Mouse (Mus musculus) stomach, embryonic 14.5 days (tissue): ENCODE measurements around the gene Tlr3. TPM values are rescaled to one million over a fixed set of nuclear protein-coding genes. Genes with fewer than 3 reads are reported as not detected.

ENCODE experiments used
- ATAC-seq: fragments of 200-750 bp; cut with Nextera tagmentation; 2 replicates; pipeline ENCODE4 v1.8.0; 2017; ENCODE audit warnings: low read depth, moderate TSS enrichment; ENCODE audit not compliant: insufficient number of reproducible peaks, insufficient read depth, low FRiP score
- H3K27ac ChIP-seq: fragments of 300-500 bp; sonication (generic); 2 replicates; pipeline ENCODE4 v1.5.1; 2014; ENCODE audit warnings: mild to moderate bottlenecking, low read length, moderate library complexity, mixed read lengths
- H3K27me3 ChIP-seq: fragments of 300-500 bp; sonication (generic); 2 replicates; pipeline ENCODE4 v1.6.1; 2014; ENCODE audit warnings: low read length, control low read depth, mixed read lengths; ENCODE audit not compliant: control insufficient read depth, insufficient read depth
- H3K36me3 ChIP-seq: fragments of 300-500 bp; sonication (generic); 2 replicates; pipeline ENCODE4 v1.6.1; 2014; ENCODE audit warnings: mild to moderate bottlenecking, control low read depth, low read length, moderate library complexity, mixed read lengths; ENCODE audit not compliant: control insufficient read depth, insufficient read depth
- H3K4me1 ChIP-seq: fragments of 300-500 bp; sonication (generic); 2 replicates; pipeline ENCODE4 v1.6.1; 2014; ENCODE audit warnings: low read length, control low read depth, mixed read lengths; ENCODE audit not compliant: control insufficient read depth, insufficient read depth
- H3K4me2 ChIP-seq: fragments of 300-500 bp; sonication (generic); replicated peaks from 2 replicates; pipeline ENCODE4 v1.6.1; 2014; ENCODE audit warnings: low read depth, low read length, control low read depth
- H3K4me3 ChIP-seq: fragments of 300-500 bp; sonication (generic); 2 replicates; pipeline ENCODE4 v1.5.1; 2014; ENCODE audit warnings: low read depth, low read length, control low read depth
- H3K9ac ChIP-seq: fragments of 300-500 bp; sonication (generic); replicated peaks from 2 replicates; pipeline ENCODE4 v1.6.1; 2014; ENCODE audit warnings: low read depth, mild to moderate bottlenecking, control low read depth, low read length, moderate library complexity, mixed read lengths
- H3K9me3 ChIP-seq: fragments of 300-500 bp; sonication (generic); 2 replicates; pipeline ENCODE4 v1.6.1; 2016; ENCODE audit warnings: low read depth, low read length, control low read depth; ENCODE audit not compliant: control insufficient read depth
- WGBS: fragments of 180-500 bp; shearing (Covaris S2); extraction: QIAGEN DNeasy Blood & Tissue Kit; methylation state at CpG from one replicate; pipeline ENCODE4 v1.1.7; 2014; 5-methylcytosine and 5-hydroxymethylcytosine counted together
- polyA plus RNA-seq: library from polyadenylated mRNA; unstranded; fragments of >200 nt; fragmentation: Nextera tagmentation; extraction: Ambion mirVana; gene quantifications from 2 replicates; pipeline ENCODE4 v1.2.1, GENCODE M21; 2014

Tlr3 gene
- polyA plus RNA-seq, 1 experiment from 2014 or later = 3.6 TPM

DNA sequence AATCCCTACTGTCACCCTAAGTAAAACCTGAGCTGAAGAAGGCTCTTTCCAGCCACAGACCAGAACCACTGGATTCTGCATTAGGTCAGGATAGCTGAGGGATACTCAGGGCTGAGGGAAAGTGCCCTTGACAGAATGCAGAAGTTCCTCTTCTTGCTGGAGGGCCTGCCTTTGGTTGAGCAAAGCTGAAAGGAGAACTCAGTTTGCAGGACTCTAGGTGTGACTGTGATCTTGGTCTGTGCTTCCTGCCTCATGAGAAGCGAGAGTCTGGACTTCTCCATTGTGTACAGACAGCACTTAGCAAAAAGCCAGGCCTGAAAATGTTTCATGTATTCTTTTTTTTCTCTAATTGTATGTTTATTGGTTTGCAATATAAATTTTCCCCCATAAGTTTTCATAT, 43.7 kb downstream of the Tlr3 start:
- WGBS = 93% methylated on average over 1 of the region's 1 CpGs
- H3K27ac ChIP-seq = no peak overlapping the region
- no peak overlapping the region for H3K4me3 ChIP-seq
- H3K9ac ChIP-seq = no peak overlapping the region
- no peaks in the 10 kb centered on the region for H3K27me3 ChIP-seq
- no peaks in the 10 kb centered on the region for H3K36me3 ChIP-seq
- no peaks in the 10 kb centered on the region for H3K4me1 ChIP-seq
- ATAC-seq = no peak
- H3K4me2 ChIP-seq = no peak overlapping the region
- H3K9me3 ChIP-seq = no peaks in the 10 kb centered on the region

- ATAC-seq = no peak
- Histone ChIP-seq H3K27me3 (no peaks in the 10 kb centered on the region), H3K9me3 (no peaks in the 10 kb centered on the region), H3K27ac (no peak overlapping the region), H3K4me3 (no peak overlapping the region), H3K36me3 (no peaks in the 10 kb centered on the region), H3K9ac (no peak overlapping the region), H3K4me1 (no peaks in the 10 kb centered on the region), H3K4me2 (no peak overlapping the region)
- 49% methylated on average over 1 of the region's 1 CpGs for WGBS
Measured at GRCm38 (mm10) chr8:45363220-45363619, 47.7 kb downstream of the Tlr3 start.

- Histone ChIP-seq H3K27ac (no peak overlapping the region), H3K4me3 (no peak overlapping the region), H3K4me1 (0 out of 2 replicates have a peak, but pooled peaks cover 2% of the 10 kb centered on the region), H3K9ac (no peak overlapping the region), H3K9me3 (no peaks in the 10 kb centered on the region), H3K4me2 (no peak overlapping the region), H3K36me3 (no peaks in the 10 kb centered on the region), H3K27me3 (no peaks in the 10 kb centered on the region)
- no peak for ATAC-seq
- WGBS = 67% methylated on average over 6 of the region's 6 CpGs
Measured at GRCm38 (mm10) chr8:45362323-45362722, 48.6 kb downstream of the Tlr3 start.

GRCm38 (mm10) chr8:45359091-45359605, 51.7 kb downstream of the Tlr3 start:
- Histone ChIP-seq H3K36me3 (peaks cover 2% of the 10 kb centered on the region; the same call in 1 of the 2 replicates), H3K4me1 (0 out of 2 replicates have a peak, but pooled peaks cover 4% of the 10 kb centered on the region), H3K4me3 (no peak overlapping the region), H3K9me3 (no peaks in the 10 kb centered on the region), H3K4me2 (peak overlapping the region; percentile 78), H3K27me3 (no peaks in the 10 kb centered on the region), H3K9ac (no peak overlapping the region), H3K27ac (peak overlapping the region; percentile 18; the same call in 1 of the 2 replicates)
- 76% methylated on average over 6 of the region's 6 CpGs for WGBS
- no peak for ATAC-seq

DNA sequence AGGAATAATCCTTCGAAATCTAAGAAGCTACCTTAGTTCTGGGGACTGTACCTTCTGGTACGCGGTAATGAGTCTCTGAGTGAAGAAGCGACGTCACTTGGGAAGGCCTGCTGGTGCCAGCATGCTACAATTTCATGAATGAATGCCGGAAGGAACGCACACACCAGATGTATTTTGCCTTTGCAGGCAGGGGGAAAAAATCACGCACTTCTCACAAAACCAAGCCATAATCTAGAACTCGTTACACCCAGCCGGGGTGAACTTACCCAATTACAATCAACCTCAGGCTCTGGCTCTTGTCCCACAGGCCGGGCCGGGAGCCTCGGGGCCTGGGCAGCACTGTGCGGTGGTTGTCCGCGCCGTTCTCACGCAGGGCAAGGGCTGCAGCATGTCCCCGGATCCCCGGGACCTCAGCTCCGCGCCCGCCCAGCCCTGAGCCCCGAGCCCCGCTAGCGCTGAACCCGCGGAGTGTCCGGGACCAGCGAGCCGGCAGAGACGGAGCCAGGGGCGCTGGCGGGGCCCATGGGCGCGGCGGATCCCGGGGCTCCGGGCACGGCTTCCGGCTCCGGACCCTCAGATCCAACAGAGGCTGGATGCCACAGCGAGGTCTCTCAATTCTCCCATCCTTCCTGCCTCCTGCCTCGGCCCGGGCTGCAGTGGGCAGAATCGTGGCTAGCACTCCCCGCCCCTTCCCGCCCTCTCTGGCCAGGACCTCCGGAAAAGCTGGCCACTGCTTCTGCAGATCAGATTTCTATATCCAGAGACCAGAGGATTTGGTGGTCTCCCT, 52.6 kb downstream of the Tlr3 start:
- peak overlapping the region; percentile 78 for H3K4me2 ChIP-seq
- WGBS = 2% methylated on average over 49 of the region's 49 CpGs
- H3K4me1 ChIP-seq = 0 out of 2 replicates have a peak, but pooled peaks cover 4% of the 10 kb centered on the region
- H3K27ac ChIP-seq = peak overlapping the region; percentile 18; the same call in 1 of the 2 replicates
- H3K4me3 ChIP-seq = peak overlapping the region; percentile 64
- peak; percentile 66; the same call in 1 of the 2 replicates for ATAC-seq
- H3K27me3 ChIP-seq = no peaks in the 10 kb centered on the region
- peak overlapping the region; percentile 92 for H3K9ac ChIP-seq
- H3K9me3 ChIP-seq = no peaks in the 10 kb centered on the region
- H3K36me3 ChIP-seq = peaks cover 2% of the 10 kb centered on the region; the same call in 1 of the 2 replicates

DNA sequence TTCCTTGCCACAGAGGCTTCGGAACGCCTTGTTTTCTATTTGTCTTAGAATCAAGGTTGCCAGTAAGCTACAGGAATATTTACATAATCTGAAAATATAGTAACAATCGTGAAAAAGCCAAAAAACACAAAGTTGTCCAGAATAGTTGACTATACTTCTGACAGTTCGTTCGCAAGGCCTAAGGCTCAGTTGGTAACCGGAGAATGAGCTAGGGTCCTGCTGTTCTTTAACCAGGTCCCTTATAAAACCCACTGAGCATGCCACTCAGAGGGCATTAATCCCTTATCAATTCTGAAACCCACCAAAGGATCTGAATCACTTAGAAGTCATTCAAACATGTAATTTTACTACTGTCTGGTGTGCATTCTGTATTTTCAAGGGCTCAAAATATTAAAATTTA, 55.1 kb downstream of the Tlr3 start:
- no peaks in the 10 kb centered on the region for H3K27me3 ChIP-seq
- H3K27ac ChIP-seq = no peak overlapping the region; the same call in 1 of the 2 replicates
- H3K4me3 ChIP-seq = no peak overlapping the region
- 85% methylated on average over 6 of the region's 6 CpGs for WGBS
- H3K9me3 ChIP-seq = no peaks in the 10 kb centered on the region
- H3K36me3 ChIP-seq = peaks cover 10% of the 10 kb centered on the region
- H3K4me1 ChIP-seq = 0 out of 2 replicates have a peak, but pooled peaks cover 4% of the 10 kb centered on the region
- no peak overlapping the region for H3K4me2 ChIP-seq
- no peak overlapping the region for H3K9ac ChIP-seq
- no peak for ATAC-seq

Other genes starting within 250 kb of the Tlr3 start
- not detected in 2 replicates for gene F11, start 149.0 kb downstream of the Tlr3 start, polyA plus RNA-seq
- not detected in 2 replicates for gene Klkb1, start 116.2 kb downstream of the Tlr3 start, polyA plus RNA-seq
- gene Gm45753, start 102.6 kb downstream of the Tlr3 start, polyA plus RNA-seq = not detected in 2 replicates
- gene Cyp4v3, start 77.9 kb downstream of the Tlr3 start, polyA plus RNA-seq = 3.3 and 4.1 TPM in 2 replicates
- gene Fam149a, start 28.8 kb downstream of the Tlr3 start, polyA plus RNA-seq = 28.6 and 29.7 TPM in 2 replicates
- gene Sorbs2, start 96.7 kb upstream of the Tlr3 start, polyA plus RNA-seq = 32.1 and 35.2 TPM in 2 replicates